Mouse (Mus musculus): ENCODE measurements at regions not wholly inside any gene's neighbourhood (a gene's known extent, or its start where the extent isn't known, plus 50 kb on each side); places are given as distances from the start of the nearest gene placed in this dataset.
A peak's percentile ranks its signal among the peaks of the same experiment; 100 is the strongest.

DNA sequence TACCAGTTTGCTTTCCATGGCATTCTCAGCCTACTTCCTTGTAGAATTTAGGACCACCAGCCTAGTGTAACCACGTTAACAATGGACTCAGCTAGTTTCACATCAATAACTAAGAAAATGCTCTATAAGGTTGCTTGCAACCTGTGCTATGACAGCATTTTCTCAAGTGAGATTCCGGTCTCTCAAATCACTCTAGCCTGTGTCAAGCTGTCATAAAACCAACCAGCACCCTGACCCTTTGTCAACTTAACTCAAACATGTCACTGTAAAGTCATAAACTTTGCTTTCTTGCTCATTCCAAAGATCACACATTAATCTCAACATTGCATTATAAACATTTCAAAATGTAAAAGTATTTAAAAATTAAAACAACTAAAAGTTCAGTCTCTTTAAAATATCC lies 337.8 kb downstream of the Plod2 start:
- H3K27ac ChIP-seq: no peak overlapping the region
- no peaks in the 10 kb centered on the region for H3K9me3 ChIP-seq
- no peak overlapping the region for H3K4me3 ChIP-seq (replicated peaks)
- no peak overlapping the region for H3K4me2 ChIP-seq (replicated peaks)
- no peak overlapping the region for H3K9ac ChIP-seq (replicated peaks)
- no peaks in the 10 kb centered on the region for H3K27me3 ChIP-seq
- 91% methylated on average over 2 of the region's 2 CpGs for WGBS
- H3K36me3 ChIP-seq: no peaks in the 10 kb centered on the region
- no peak for ATAC-seq
- H3K4me1 ChIP-seq (replicated peaks): peaks cover 9% of the 10 kb centered on the region; the same call in 1 of the 2 replicates

GRCm38 (mm10) chr9:92882251-92882832 lies 340.3 kb downstream of the Plod2 start:
- ATAC-seq: peak; percentile 77
- Histone ChIP-seq H3K4me1 (replicated peaks) (peaks cover 9% of the 10 kb centered on the region; the same call in 1 of the 2 replicates), H3K27ac (no peak overlapping the region), H3K4me3 (replicated peaks) (no peak overlapping the region), H3K9ac (replicated peaks) (no peak overlapping the region), H3K9me3 (no peaks in the 10 kb centered on the region), H3K27me3 (no peaks in the 10 kb centered on the region), H3K36me3 (no peaks in the 10 kb centered on the region), H3K4me2 (replicated peaks) (no peak overlapping the region)
- WGBS: 10% methylated on average over 3 of the region's 3 CpGs

GRCm38 (mm10) chr9:92890063-92890462 lies 348.0 kb downstream of the Plod2 start:
- Histone ChIP-seq H3K27ac (no peak overlapping the region), H3K9me3 (no peaks in the 10 kb centered on the region), H3K36me3 (no peaks in the 10 kb centered on the region), H3K4me2 (replicated peaks) (no peak overlapping the region), H3K4me3 (replicated peaks) (no peak overlapping the region), H3K27me3 (no peaks in the 10 kb centered on the region), H3K4me1 (replicated peaks) (no peaks in the 10 kb centered on the region), H3K9ac (replicated peaks) (no peak overlapping the region)
- ATAC-seq: no peak

DNA sequence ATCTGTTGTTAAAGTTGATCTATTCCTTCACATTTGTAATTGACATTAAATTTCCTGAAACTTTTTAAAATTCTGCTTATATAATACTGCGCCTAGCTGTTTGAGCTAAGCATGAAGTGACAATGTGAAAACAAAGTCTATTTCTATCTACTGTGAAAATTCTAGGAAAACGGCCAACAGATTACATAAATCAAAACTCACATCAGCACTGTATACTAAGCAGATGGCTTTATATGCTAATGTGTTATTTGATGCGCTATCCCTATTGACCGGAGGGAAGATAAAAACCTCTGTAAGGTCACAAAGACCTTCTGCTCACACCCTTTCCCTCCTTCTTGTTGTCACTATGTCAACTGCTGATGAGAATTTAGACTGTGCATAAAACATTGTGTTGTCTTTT lies 357.7 kb downstream of the Plod2 start:
- Histone ChIP-seq H3K4me1 (replicated peaks) (no peaks in the 10 kb centered on the region), H3K36me3 (no peaks in the 10 kb centered on the region), H3K4me3 (replicated peaks) (no peak overlapping the region), H3K9ac (replicated peaks) (no peak overlapping the region), H3K4me2 (replicated peaks) (no peak overlapping the region), H3K27me3 (no peaks in the 10 kb centered on the region), H3K9me3 (no peaks in the 10 kb centered on the region), H3K27ac (no peak overlapping the region)
- WGBS: 63% methylated on average over 4 of the region's 4 CpGs
- ATAC-seq: no peak

DNA sequence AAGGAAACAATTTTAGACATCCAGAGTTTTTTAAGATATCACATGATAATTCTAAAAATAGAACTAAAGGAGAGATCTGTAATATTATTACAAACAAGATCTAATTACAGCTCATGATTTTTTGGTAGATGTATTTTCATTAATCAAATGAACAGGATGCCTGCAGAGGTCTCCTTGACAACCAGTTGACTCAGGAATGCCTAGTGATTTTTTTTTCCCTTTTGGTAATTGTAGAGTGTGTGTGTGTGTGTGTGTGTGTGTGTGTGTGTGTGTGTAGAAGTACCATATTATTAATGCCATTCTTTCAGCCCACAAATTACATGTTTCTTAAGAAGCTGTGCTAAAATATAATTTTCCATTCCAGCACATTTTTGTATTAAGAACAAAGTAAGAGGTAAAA lies 365.1 kb downstream of the Plod2 start:
- H3K27ac ChIP-seq: no peak overlapping the region
- no peaks in the 10 kb centered on the region for H3K9me3 ChIP-seq
- H3K9ac ChIP-seq (replicated peaks): no peak overlapping the region
- H3K4me1 ChIP-seq (replicated peaks): no peaks in the 10 kb centered on the region
- no peak overlapping the region for H3K4me3 ChIP-seq (replicated peaks)
- no peak overlapping the region for H3K4me2 ChIP-seq (replicated peaks)
- no peaks in the 10 kb centered on the region for H3K27me3 ChIP-seq
- no peaks in the 10 kb centered on the region for H3K36me3 ChIP-seq
- ATAC-seq: no peak

DNA sequence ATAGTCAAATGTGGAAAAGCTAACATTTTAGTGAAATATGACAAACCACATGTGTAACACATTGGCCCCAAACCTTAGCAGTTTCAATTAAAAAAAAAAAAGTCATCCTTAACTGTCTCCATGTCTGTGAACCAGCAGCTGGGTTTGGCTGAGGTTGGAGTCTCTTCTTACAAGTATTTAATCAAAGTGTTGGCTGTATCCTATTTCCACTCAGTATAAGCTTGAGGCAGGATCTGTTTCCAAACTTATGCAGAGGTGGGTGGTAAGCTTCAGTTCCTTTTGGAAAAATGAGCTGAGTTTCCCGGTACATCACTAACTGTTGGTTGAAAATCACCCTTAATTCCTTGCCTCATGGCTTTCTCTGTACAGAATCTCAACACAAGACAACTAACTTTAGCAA lies 377.4 kb downstream of the Plod2 start:
- Histone ChIP-seq H3K36me3 (no peaks in the 10 kb centered on the region), H3K9me3 (no peaks in the 10 kb centered on the region), H3K27me3 (no peaks in the 10 kb centered on the region), H3K4me2 (replicated peaks) (no peak overlapping the region), H3K9ac (replicated peaks) (no peak overlapping the region), H3K4me3 (replicated peaks) (no peak overlapping the region), H3K27ac (no peak overlapping the region), H3K4me1 (replicated peaks) (no peaks in the 10 kb centered on the region)
- ATAC-seq: no peak
- 93% methylated on average over 1 of the region's 1 CpGs for WGBS

DNA sequence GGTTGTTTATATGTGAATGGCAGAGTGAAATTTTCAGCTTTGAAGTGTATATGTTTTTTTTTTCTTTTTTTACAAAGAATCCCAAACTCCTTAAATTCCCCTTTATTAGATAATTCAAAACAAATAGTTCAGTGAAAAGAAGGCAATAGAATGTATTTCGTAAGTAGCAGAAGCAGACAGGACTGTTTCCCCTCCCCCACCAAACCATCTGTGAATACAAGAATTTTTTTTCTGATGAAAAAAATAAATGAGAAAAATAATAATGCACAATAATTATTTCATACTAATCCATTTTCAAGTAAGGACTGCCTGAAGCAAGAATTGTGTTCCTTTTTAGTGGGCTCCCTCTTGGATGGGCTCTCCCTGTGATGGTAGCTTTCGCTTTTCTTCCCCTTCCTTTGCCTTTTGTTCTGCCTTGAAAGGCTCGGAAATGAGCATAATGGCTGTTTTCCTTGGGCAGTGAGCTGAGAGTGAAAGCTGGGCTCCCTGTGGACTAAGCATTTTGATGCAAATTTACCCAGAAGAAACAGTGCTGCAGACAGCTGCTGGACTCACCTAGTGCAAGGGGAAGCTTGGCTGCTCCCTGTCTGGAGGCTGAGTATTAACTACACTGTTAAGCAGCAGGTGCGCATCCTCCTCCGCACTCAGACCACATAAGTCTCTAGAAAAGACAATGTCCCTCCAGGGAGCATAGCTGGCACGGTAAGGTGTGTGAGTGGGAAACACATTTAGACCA lies 388.4 kb downstream of the Plod2 start:
- WGBS: 1% methylated on average over 6 of the region's 6 CpGs
- Histone ChIP-seq H3K27me3 (0 out of 2 replicates have a peak, but pooled peaks cover 3% of the 10 kb centered on the region), H3K9me3 (peaks cover 14% of the 10 kb centered on the region), H3K4me3 (replicated peaks) (peak overlapping the region; percentile 11), H3K36me3 (peaks cover 6% of the 10 kb centered on the region; the same call in 1 of the 2 replicates), H3K4me2 (replicated peaks) (peak overlapping the region; percentile 40), H3K27ac (peak overlapping the region; percentile 84), H3K9ac (replicated peaks) (peak overlapping the region; percentile 15; the same call in 1 of the 2 replicates), H3K4me1 (replicated peaks) (peaks cover 15% of the 10 kb centered on the region)
- peak; percentile 98 for ATAC-seq

DNA sequence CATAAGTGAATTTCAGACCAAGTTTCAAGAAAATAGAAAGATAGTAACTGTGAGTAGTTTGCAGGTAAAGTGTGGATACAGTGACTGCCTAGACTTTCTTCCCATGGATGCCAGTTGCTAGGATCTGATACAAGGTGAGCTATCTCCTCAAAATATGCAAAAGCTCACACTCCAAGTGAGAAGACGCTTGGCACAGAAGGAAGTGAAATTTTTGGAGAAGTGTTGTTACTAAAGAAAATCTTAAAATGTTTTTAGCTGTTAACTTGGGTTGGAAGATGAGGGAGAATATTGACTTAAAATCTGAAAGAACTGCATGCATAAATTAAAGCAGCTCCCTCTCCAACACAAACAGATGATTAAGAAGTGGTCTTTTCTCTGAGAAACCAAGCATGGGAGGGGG lies 395.8 kb downstream of the Plod2 start:
- Histone ChIP-seq H3K36me3 (peaks cover 6% of the 10 kb centered on the region; the same call in 1 of the 2 replicates), H3K9ac (replicated peaks) (no peak overlapping the region), H3K4me2 (replicated peaks) (no peak overlapping the region), H3K4me3 (replicated peaks) (no peak overlapping the region), H3K9me3 (peaks cover 27% of the 10 kb centered on the region), H3K27ac (no peak overlapping the region), H3K27me3 (0 out of 2 replicates have a peak, but pooled peaks cover under 1% of the 10 kb centered on the region), H3K4me1 (replicated peaks) (no peaks in the 10 kb centered on the region)
- WGBS: 78% methylated on average over 1 of the region's 1 CpGs
- ATAC-seq: no peak

DNA sequence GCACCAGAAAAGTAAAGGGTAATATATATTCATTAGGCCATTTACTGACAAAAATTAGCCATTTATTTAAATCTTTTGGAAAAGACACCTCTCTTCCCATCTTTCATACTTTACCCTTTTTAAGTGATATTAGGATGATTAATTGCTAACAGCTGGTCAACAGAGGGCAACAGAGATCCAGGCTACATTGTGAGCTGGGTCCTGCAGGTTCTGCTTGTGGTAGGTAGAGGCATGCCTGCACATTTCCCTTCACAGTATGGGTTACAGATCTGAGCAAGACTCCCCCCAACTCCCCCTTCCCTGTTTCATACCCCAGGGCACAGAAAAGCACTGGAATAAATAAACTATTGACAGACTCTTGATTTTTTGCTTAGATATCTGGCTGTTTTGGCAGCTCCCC lies 408.1 kb downstream of the Plod2 start:
- Histone ChIP-seq H3K27ac (no peak overlapping the region), H3K4me1 (replicated peaks) (no peaks in the 10 kb centered on the region), H3K27me3 (no peaks in the 10 kb centered on the region), H3K9me3 (no peaks in the 10 kb centered on the region), H3K4me3 (replicated peaks) (no peak overlapping the region), H3K4me2 (replicated peaks) (no peak overlapping the region), H3K9ac (replicated peaks) (no peak overlapping the region), H3K36me3 (no peaks in the 10 kb centered on the region)
- peak; percentile 68 for ATAC-seq

- Histone ChIP-seq H3K4me2 (replicated peaks) (no peak overlapping the region), H3K27me3 (no peaks in the 10 kb centered on the region), H3K9me3 (no peaks in the 10 kb centered on the region), H3K9ac (replicated peaks) (no peak overlapping the region), H3K27ac (no peak overlapping the region), H3K36me3 (no peaks in the 10 kb centered on the region), H3K4me3 (replicated peaks) (no peak overlapping the region), H3K4me1 (replicated peaks) (no peaks in the 10 kb centered on the region)
- WGBS: 96% methylated on average over 1 of the region's 1 CpGs
- ATAC-seq: no peak
These were observed 421.3 kb downstream of the Plod2 start for GRCm38 (mm10) chr9:92963275-92963674.

DNA sequence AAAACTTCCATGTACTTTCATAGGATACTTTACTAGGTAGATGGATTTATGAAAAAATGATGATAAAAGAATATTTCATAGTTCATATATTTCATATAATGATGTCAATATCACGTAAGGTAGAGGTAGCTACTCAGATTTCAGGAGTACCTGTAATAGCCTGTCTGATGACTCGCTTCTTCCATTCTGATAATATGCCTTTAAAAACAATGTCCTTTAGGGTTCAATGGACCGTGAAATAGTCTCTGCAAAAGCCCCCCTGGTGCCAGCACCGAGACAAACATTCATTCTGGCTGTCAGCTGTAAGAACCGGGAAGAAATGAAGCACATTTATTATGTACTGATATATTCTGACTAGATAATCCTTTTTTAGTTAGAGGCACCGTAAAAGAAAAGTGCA lies 449.7 kb downstream of the Plod2 start:
- H3K27ac ChIP-seq: no peak overlapping the region
- WGBS: 26% methylated on average over 6 of the region's 6 CpGs

DNA sequence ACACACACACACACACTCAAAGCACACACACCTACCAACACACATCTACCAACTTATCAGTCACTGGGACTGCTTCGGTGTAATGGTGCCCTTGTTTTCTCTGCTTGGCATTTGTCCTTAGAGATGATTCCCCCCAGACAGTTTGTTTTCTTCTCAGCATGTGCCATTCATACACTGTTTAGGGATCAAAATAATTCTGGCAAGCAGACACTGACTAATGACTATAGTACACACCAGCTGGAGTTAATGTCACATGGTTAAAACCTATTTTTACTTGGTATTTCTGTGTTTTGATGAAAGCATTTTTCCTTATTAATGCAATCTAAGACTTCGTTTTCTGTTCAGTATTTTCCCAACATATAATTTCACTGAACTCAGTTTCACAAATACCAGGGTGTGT lies 454.1 kb downstream of the Plod2 start:
- Histone ChIP-seq H3K4me2 (replicated peaks) (no peak overlapping the region), H3K4me1 (replicated peaks) (peaks cover 3% of the 10 kb centered on the region; the same call in 1 of the 2 replicates), H3K27ac (no peak overlapping the region), H3K27me3 (no peaks in the 10 kb centered on the region), H3K9me3 (0 out of 2 replicates have a peak, but pooled peaks cover 4% of the 10 kb centered on the region), H3K4me3 (replicated peaks) (no peak overlapping the region), H3K9ac (replicated peaks) (no peak overlapping the region), H3K36me3 (no peaks in the 10 kb centered on the region)
- 79% methylated on average over 2 of the region's 2 CpGs for WGBS
- ATAC-seq: no peak

More for the DNA sequence above, 449.7 kb downstream of the Plod2 start:
- Histone ChIP-seq H3K4me1 (replicated peaks) (peaks cover 3% of the 10 kb centered on the region; the same call in 1 of the 2 replicates), H3K4me3 (replicated peaks) (no peak overlapping the region), H3K4me2 (replicated peaks) (no peak overlapping the region), H3K9ac (replicated peaks) (no peak overlapping the region), H3K9me3 (0 out of 2 replicates have a peak, but pooled peaks cover 4% of the 10 kb centered on the region), H3K36me3 (no peaks in the 10 kb centered on the region), H3K27me3 (no peaks in the 10 kb centered on the region)
- no peak for ATAC-seq
